Mouse (Mus musculus) limb, embryonic 14.5 days (tissue): ENCODE data around the gene Sestd1. TPM values are rescaled to one million over a fixed set of nuclear protein-coding genes. Genes with fewer than 3 reads are reported as not detected.

Experiments
- ATAC-seq: fragments of 200-750 bp; cut with Nextera tagmentation; 2 replicates; pipeline ENCODE4 v1.8.0; 2017; ENCODE audit warnings: low read depth, moderate number of reproducible peaks, moderate TSS enrichment; ENCODE audit not compliant: low FRiP score
- DNase-seq: peaks from one replicate; pipeline ENCODE4 v3.0.0-alpha.2; 2015; ENCODE audit warnings: low spot score
- H3K27ac ChIP-seq: fragments of 300-500 bp; sonication (generic); replicated peaks from 2 replicates; pipeline ENCODE4 v1.5.1; 2014; ENCODE audit warnings: low read depth, mild to moderate bottlenecking, low read length, moderate library complexity, mixed read lengths
- H3K27me3 ChIP-seq: fragments of 300-500 bp; sonication (generic); 2 replicates; pipeline ENCODE4 v1.6.1; 2014; ENCODE audit warnings: low read length, mixed read lengths; ENCODE audit not compliant: control insufficient read depth, insufficient read depth
- H3K36me3 ChIP-seq: fragments of 300-500 bp; sonication (generic); 2 replicates; pipeline ENCODE4 v1.6.1; 2014; ENCODE audit warnings: mild to moderate bottlenecking, low read length, moderate library complexity, mixed read lengths; ENCODE audit not compliant: control insufficient read depth, insufficient read depth
- H3K4me1 ChIP-seq: fragments of 300-500 bp; sonication (generic); 2 replicates; pipeline ENCODE4 v1.6.1; 2014; ENCODE audit warnings: antibody characterized with exemption, low read length, mixed read lengths; ENCODE audit not compliant: control insufficient read depth, insufficient read depth
- H3K4me2 ChIP-seq: fragments of 300-500 bp; sonication (generic); replicated peaks from 2 replicates; pipeline ENCODE4 v1.6.1; 2014; ENCODE audit warnings: low read depth, mild to moderate bottlenecking, low read length, moderate library complexity; ENCODE audit not compliant: severe bottlenecking
- H3K4me3 ChIP-seq: fragments of 300-500 bp; sonication (generic); replicated peaks from 2 replicates; pipeline ENCODE4 v1.5.1; 2014; ENCODE audit warnings: low read length
- H3K9ac ChIP-seq: fragments of 300-500 bp; sonication (generic); 2 replicates; pipeline ENCODE4 v1.6.1; 2014; ENCODE audit warnings: mild to moderate bottlenecking, low read depth, low read length, moderate library complexity; ENCODE audit not compliant: severe bottlenecking
- H3K9me3 ChIP-seq: fragments of 300-500 bp; sonication (generic); 2 replicates; pipeline ENCODE4 v1.6.1; 2016; ENCODE audit warnings: low read length; ENCODE audit not compliant: control insufficient read depth
- POLR2A ChIP-seq: fragments of 200-500 bp; IDR thresholded peaks from 2 replicates; pipeline ENCODE4 v1.8.0; 2012; ENCODE audit warnings: inconsistent platforms, mild to moderate bottlenecking, moderate library complexity, borderline replicate concordance; ENCODE audit not compliant: insufficient read depth, insufficient read length; ENCODE audit errors: extremely low read depth
- whole genome bisulfite sequencing: fragments of 180-500 bp; shearing (Covaris S2); extraction: QIAGEN DNeasy Blood & Tissue Kit; methylation state at CpG from one replicate; pipeline ENCODE4 v1.1.7; 2014; 5-methylcytosine and 5-hydroxymethylcytosine counted together
- polyA plus RNA-seq, 2 experiments: library from polyadenylated mRNA; depleted of rRNA in 1 of 2; stranded (reverse) in 1 of 2; unstranded in 1 of 2; fragments of >200 nt; fragmentation: Nextera tagmentation in 1 of 2; extraction: Ambion mirVana in 1 of 2; gene quantifications; 2 replicates each; pipeline versions ENCODE4 v1.2.1 to v1.2.3; 2012 to 2014

Sestd1 gene
- polyA plus RNA-seq, 2 experiments = 23.8 to 25.4 TPM

DNA sequence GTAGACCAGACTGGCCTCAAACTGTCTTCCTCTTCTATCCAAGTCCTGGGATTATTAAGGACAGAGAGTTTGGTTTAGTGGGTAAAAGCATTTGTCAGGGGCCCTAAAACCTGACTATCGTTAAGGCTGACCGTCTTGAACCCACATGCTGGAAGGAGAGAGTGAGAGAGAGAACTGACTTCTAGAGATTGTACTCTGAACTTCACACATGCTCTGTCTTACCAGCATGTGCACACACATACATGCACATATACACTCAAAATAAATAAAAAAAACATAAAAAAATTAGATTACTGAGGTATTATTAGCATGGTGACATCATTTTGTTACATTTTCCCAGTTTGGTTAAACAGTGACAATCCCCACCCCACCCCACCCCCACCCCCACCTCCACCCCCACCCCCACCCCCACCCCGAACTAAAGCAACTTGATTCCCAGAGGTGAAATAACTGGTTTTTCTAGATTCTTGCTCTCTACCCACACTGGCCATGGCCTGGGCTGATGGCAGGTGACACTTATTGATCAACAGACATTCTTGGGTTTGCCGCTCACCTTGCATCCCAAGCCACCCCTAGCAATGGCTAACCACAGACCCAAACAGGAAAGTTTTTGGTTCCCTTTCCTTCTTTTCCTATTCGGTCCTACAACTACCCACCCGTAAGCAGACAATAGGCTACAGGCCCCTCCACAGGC lies 22.4 kb upstream of the Sestd1 start:
- Histone ChIP-seq H3K36me3 (no peaks in the 10 kb centered on the region), H3K27ac (no peak overlapping the region), H3K4me3 (no peak overlapping the region), H3K4me2 (no peak overlapping the region), H3K27me3 (no peaks in the 10 kb centered on the region), H3K9me3 (no peaks in the 10 kb centered on the region), H3K4me1 (0 out of 2 replicates have a peak, but pooled peaks cover 4% of the 10 kb centered on the region), H3K9ac (no peak overlapping the region)
- WGBS = 65% methylated on average over 6 of the region's 6 CpGs
- ATAC-seq (no peak), DNase-seq (no peak)
- TF ChIP-seq POLR2A = no peak

- 71% methylated on average over 9 of the region's 9 CpGs for WGBS
- Histone ChIP-seq H3K4me1 (0 out of 2 replicates have a peak, but pooled peaks cover 4% of the 10 kb centered on the region), H3K36me3 (no peaks in the 10 kb centered on the region), H3K9me3 (no peaks in the 10 kb centered on the region), H3K27ac (no peak overlapping the region), H3K9ac (no peak overlapping the region), H3K4me2 (no peak overlapping the region), H3K4me3 (no peak overlapping the region), H3K27me3 (no peaks in the 10 kb centered on the region)
- TF ChIP-seq POLR2A = no peak
- no peak for ATAC-seq
- DNase-seq = no peak
These were observed 21.4 kb upstream of the Sestd1 start for GRCm38 (mm10) chr2:77301687-77302389.

- no peak for TF ChIP-seq POLR2A
- H3K4me2 ChIP-seq = no peak overlapping the region
- H3K4me3 ChIP-seq = no peak overlapping the region
- H3K9me3 ChIP-seq = no peaks in the 10 kb centered on the region
- DNase-seq = no peak
- ATAC-seq = no peak
- WGBS = 71% methylated on average over 6 of the region's 6 CpGs
- no peak overlapping the region for H3K27ac ChIP-seq
- H3K27me3 ChIP-seq = no peaks in the 10 kb centered on the region
- no peak overlapping the region for H3K9ac ChIP-seq
- H3K36me3 ChIP-seq = no peaks in the 10 kb centered on the region
- H3K4me1 ChIP-seq = no peaks in the 10 kb centered on the region
These were observed 9.3 kb upstream of the Sestd1 start for GRCm38 (mm10) chr2:77289701-77290100.

- Histone ChIP-seq H3K4me2 (no peak overlapping the region), H3K4me1 (0 out of 2 replicates have a peak, but pooled peaks cover 4% of the 10 kb centered on the region)
These were observed 6.4 kb upstream of the Sestd1 start for GRCm38 (mm10) chr2:77286755-77287154.

DNA sequence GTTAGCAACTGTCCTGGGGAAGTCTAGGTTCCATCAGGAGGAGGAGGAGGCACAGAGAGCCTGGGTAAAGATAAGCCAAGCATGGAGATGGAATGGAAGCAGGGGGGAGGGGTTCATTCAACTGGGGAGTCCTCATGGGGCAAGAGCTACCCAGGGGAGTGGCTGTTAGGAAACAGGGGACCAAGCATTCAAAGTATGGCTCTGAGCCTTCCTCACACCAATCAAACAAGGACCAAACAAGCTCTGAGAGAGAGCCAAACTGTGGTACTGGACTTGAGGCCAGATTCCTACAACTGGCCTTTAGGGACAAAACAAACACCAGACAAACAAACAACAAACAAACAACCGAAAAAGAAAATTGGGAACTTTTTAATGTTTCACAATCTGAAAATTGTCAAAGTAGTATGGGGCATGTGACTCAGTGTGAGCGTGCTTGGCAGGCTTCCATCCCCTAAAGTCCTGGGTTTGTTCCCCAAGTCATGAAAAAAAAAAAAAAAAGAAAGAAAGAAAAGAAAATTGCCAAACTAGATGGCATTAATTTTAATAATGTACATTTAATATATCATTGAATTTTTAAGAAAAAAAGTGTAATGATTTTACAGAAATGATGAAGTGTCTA lies 4.0 kb upstream of the Sestd1 start:
- ATAC-seq = no peak
- no peak overlapping the region for H3K4me3 ChIP-seq
- no peak overlapping the region for H3K27ac ChIP-seq
- TF ChIP-seq POLR2A = no peak
- no peaks in the 10 kb centered on the region for H3K27me3 ChIP-seq
- 58% methylated on average over 2 of the region's 2 CpGs for WGBS
- no peak overlapping the region for H3K4me2 ChIP-seq
- peaks cover 4% of the 10 kb centered on the region; the same call in 1 of the 2 replicates for H3K4me1 ChIP-seq
- H3K9me3 ChIP-seq = no peaks in the 10 kb centered on the region
- no peak overlapping the region for H3K9ac ChIP-seq
- H3K36me3 ChIP-seq = no peaks in the 10 kb centered on the region
- DNase-seq = no peak

More at GRCm38 (mm10) chr2:77286755-77287154, 6.4 kb upstream of the Sestd1 start:
- Histone ChIP-seq H3K9me3 (no peaks in the 10 kb centered on the region), H3K27ac (no peak overlapping the region), H3K27me3 (no peaks in the 10 kb centered on the region), H3K36me3 (no peaks in the 10 kb centered on the region), H3K9ac (no peak overlapping the region), H3K4me3 (no peak overlapping the region)
- WGBS = 29% methylated on average over 2 of the region's 2 CpGs
- TF ChIP-seq POLR2A = no peak
- no peak for ATAC-seq
- no peak for DNase-seq
